Mouse (Mus musculus) testis, postnatal 10 days (tissue): ENCODE results near the gene Tas2r118.

Experiments
- DNase-seq: peaks from one replicate; pipeline ENCODE4 v3.0.0; 2021; ENCODE audit warnings: low spot score

Gene Tas2r118

DNA sequence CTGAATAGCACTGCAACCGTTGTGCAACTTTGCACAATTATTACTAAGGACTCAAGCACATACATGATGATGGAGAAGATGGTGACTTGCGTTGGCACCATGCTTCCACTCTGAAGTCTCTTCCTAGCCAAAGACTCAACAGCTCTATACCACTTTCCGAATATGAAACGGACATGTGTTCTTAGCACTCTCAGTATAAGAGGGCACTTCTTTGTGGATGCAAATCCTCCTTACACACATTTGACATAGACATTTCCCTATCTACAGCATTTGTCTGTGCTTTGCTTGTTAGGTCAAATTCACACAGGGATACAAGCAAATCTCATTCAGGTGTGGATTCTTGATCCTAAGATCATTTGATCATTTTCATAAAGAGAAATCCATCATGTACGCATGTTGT lies at the start of gene Tas2r118:
TSS of gene Tas2r118 (minus strand) at position 101 of the 400 bp plus-strand sequence.
- DNase-seq: no peak

GRCm38 (mm10) chr6:24018320-24018719 lies 48.5 kb upstream of the Tas2r118 start:
- DNase-seq: no peak

- no peak for DNase-seq
Observed at GRCm38 (mm10) chr6:23993276-23993675, 23.4 kb upstream of the Tas2r118 start.

- DNase-seq: no peak
Observed at GRCm38 (mm10) chr6:23990687-23991387, 21.0 kb upstream of the Tas2r118 start.

DNA sequence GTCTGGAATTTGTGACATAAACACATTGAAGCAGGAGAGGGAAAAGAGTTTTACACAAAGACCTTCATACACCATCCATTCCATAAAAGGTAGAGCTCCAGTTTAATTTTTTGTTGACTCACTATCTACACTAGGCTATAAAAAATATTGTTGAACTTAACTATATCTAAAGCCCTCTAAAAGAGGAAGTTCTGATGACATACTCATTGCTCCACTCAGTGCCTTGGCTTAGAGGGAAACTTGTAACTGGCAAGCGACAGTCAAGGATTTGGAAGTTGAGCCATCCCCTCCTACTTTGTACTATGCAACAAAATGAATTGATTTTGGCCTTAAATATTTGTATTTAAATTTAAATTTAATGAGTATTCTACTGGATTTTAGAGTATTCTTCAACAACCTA lies 16.4 kb upstream of the Tas2r118 start:
- no peak for DNase-seq

DNA sequence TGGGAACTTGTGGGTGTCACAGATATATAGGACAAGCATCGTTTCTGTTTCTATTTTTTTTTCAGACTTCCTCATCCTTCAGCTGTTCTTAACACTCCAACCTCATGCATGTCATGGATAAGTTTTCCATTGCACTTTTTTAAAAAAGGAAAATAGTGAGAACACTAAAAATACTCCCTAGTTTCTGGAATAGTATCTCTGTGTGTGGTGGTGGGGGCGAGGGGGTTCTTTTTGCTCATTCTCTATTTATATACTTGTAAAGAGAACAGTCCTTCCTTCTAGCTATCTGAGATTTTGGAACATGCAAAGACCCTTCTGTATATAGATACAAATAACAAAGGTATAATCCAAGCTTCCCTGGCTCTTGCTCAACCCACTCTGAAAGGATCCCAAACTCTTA lies 2.9 kb downstream of the Tas2r118 start:
- DNase-seq: no peak

- no peak for DNase-seq
Observed at GRCm38 (mm10) chr6:23965925-23966324, 3.9 kb downstream of the Tas2r118 start.

- DNase-seq: no peak
Observed at GRCm38 (mm10) chr6:23963741-23964140, 6.1 kb downstream of the Tas2r118 start.

GRCm38 (mm10) chr6:23940776-23941175 lies 29.1 kb downstream of the Tas2r118 start:
- no peak for DNase-seq

GRCm38 (mm10) chr6:23938575-23939488 lies 31.0 kb downstream of the Tas2r118 start:
- DNase-seq: no peak

DNA sequence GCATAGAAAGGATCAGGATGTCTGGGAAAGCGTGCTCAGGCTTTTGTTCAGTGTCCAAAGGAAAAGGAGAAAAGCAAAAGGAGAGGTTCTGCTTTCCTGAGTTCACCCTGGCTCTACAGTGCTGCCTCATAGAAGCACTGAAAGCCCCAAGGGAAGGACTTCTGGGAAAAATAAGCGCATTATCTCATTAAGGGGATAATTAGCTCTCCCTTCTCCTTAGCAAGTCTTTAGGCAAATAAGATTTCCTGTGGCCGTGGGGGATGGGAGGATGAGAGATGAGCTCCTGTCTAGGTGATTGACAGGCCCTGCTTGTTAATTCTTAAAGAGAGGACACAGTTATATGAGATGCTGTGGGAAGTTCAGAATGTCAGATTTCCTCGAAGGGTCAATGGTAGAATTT lies 33.4 kb downstream of the Tas2r118 start:
- no peak for DNase-seq

DNA sequence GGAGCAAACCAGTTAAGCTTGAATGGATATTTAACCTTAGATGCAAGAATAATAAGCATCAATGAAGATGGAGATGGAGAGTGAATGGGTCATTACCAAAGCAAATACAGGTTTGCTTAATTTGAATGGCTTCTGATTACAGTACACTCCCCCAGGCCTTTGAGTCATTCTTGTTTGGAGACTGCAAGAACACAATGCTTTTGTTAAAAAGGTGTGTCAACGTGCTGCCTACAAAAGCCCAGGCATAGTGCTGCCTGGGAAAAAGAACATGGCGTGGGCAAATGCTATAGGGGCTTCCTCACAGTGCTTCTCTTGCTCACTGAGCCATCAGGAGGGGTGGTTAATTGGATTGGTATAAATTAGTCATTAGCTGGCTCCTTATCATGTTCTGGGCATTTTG lies 46.1 kb downstream of the Tas2r118 start:
- no peak for DNase-seq
